Mouse (Mus musculus): ENCODE results near the gene 1700067K01Rik.

GRCm38 (mm10) chr8:83956789-83957188 lies 44.5 kb upstream of the 1700067K01Rik start:
- no peak for TF ChIP-seq CTCF (IDR thresholded peaks at IDR 0.05; ENCODE audit: control insufficient read depth, insufficient read depth, insufficient read length)
- TF ChIP-seq MAX (IDR thresholded peaks at IDR 0.05) = no peak
